Mouse (Mus musculus): ENCODE measurements around the gene Fam104a. TPM values are rescaled to one million over a fixed set of nuclear protein-coding genes. Genes with fewer than 3 reads are reported as not detected.
"Not testable (repeated sequence)": the region's sequence is repeated elsewhere in the genome, so short reads cannot be mapped to it uniquely, and the experiment has no call there.

Fam104a gene
- polyA plus RNA-seq, 1 experiment from 2014 or later = 46.9 TPM

GRCm38 (mm10) chr11:113674595-113674994 lies 9.4 kb downstream of the Fam104a start:
- no peak overlapping the region for H3K4me2 ChIP-seq
- no peaks in the 10 kb centered on the region for H3K27me3 ChIP-seq
- 84% methylated on average over 5 of the region's 5 CpGs for WGBS
- H3K36me3 ChIP-seq = peaks cover 64% of the 10 kb centered on the region
- ATAC-seq (ENCODE audit: low FRiP score) = no peak
- no peaks in the 10 kb centered on the region for H3K9me3 ChIP-seq
- H3K4me3 ChIP-seq = no peak overlapping the region
- H3K9ac ChIP-seq = no peak overlapping the region
- H3K27ac ChIP-seq = no peak overlapping the region
- peaks cover 13% of the 10 kb centered on the region; the same call in 1 of the 2 replicates for H3K4me1 ChIP-seq (replicated peaks)

GRCm38 (mm10) chr11:113673614-113674013 lies 10.3 kb downstream of the Fam104a start:
- H3K4me2 ChIP-seq = no peak overlapping the region
- no peak overlapping the region for H3K4me3 ChIP-seq
- peaks cover 68% of the 10 kb centered on the region for H3K36me3 ChIP-seq
- 93% methylated on average over 4 of the region's 4 CpGs for WGBS
- H3K9ac ChIP-seq = no peak overlapping the region
- no peaks in the 10 kb centered on the region for H3K27me3 ChIP-seq
- no peak overlapping the region for H3K27ac ChIP-seq
- no peaks in the 10 kb centered on the region for H3K9me3 ChIP-seq
- H3K4me1 ChIP-seq (replicated peaks) = peaks cover 8% of the 10 kb centered on the region; the same call in 1 of the 2 replicates
- no peak for ATAC-seq (ENCODE audit: low FRiP score)

DNA sequence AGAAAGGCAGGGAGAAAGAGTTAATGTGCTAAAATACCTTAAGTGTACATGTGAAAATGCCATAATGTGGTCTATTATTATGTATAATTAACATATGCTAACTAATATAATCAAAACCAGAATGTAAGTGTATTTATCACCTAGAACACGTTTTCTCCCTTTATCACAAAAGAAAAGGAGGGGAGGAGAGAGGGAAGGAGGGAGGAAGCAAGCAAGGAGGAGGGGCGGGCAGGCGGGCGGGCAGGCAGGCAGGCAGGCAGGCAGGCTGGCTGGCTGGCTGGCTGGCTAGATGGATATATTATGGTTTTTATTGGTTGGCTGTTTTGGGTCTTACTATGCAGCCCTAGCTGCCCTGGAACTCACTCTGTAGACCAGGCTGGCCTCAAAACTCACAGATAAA lies 14.2 kb downstream of the Fam104a start:
- no peak overlapping the region for H3K4me2 ChIP-seq
- no peak overlapping the region for H3K27ac ChIP-seq
- H3K4me1 ChIP-seq (replicated peaks) = peaks cover 15% of the 10 kb centered on the region; the same call in 1 of the 2 replicates
- no peak for ATAC-seq (ENCODE audit: low FRiP score)
- H3K36me3 ChIP-seq = peaks cover 52% of the 10 kb centered on the region
- no peak overlapping the region for H3K9ac ChIP-seq
- H3K27me3 ChIP-seq = no peaks in the 10 kb centered on the region
- H3K9me3 ChIP-seq = no peaks in the 10 kb centered on the region
- WGBS = 85% methylated on average over 4 of the region's 4 CpGs
- H3K4me3 ChIP-seq = no peak overlapping the region

DNA sequence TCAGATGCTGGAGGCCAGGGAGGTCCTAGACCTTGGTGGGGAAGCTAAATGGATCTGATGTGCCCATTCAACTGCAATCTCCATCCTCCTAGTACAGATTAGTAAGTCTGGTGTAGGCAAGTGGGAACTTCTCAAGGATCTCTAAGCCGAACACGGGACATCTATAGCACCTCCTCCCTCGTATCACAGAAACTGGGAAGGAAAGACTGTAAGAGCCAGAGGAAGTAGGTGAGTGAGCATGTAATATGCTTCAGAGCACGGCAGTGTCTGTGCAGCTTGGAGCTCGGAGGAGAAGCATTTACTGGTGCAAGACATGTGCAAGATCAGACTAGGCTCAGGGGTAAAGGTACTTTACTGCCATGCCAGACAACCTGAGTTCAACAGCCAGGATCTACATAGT lies 15.1 kb downstream of the Fam104a start:
- Histone ChIP-seq H3K27me3 (no peaks in the 10 kb centered on the region), H3K27ac (no peak overlapping the region), H3K9me3 (no peaks in the 10 kb centered on the region), H3K36me3 (peaks cover 52% of the 10 kb centered on the region), H3K4me2 (no peak overlapping the region), H3K9ac (no peak overlapping the region), H3K4me3 (no peak overlapping the region), H3K4me1 (replicated peaks) (peaks cover 15% of the 10 kb centered on the region; the same call in 1 of the 2 replicates)
- WGBS = 93% methylated on average over 5 of the region's 5 CpGs
- ATAC-seq (ENCODE audit: low FRiP score) = no peak

DNA sequence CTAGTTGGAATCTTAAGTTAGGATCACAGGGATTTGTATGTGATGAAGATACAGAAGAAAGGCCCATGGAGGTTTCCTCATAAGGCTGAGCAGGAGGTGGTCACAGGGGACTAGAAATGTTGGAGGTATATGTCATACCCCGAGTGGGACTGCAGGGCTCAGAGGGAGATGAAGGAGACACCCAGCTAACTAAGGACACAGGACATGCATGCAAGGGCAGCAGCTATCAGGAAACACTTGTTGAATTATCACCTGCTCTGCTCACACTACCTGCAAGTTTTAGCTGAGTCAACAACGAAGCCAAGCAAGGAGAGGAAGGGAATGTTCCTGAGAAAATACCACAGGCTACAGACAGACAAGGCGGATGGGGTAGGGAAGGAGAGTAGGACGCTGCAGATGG lies 16.3 kb downstream of the Fam104a start:
- Histone ChIP-seq H3K4me2 (no peak overlapping the region), H3K9me3 (no peaks in the 10 kb centered on the region), H3K4me3 (no peak overlapping the region), H3K4me1 (replicated peaks) (peaks cover 15% of the 10 kb centered on the region; the same call in 1 of the 2 replicates), H3K36me3 (peaks cover 51% of the 10 kb centered on the region), H3K27me3 (no peaks in the 10 kb centered on the region), H3K9ac (no peak overlapping the region), H3K27ac (no peak overlapping the region)
- 83% methylated on average over 4 of the region's 4 CpGs for WGBS
- ATAC-seq (ENCODE audit: low FRiP score) = no peak

DNA sequence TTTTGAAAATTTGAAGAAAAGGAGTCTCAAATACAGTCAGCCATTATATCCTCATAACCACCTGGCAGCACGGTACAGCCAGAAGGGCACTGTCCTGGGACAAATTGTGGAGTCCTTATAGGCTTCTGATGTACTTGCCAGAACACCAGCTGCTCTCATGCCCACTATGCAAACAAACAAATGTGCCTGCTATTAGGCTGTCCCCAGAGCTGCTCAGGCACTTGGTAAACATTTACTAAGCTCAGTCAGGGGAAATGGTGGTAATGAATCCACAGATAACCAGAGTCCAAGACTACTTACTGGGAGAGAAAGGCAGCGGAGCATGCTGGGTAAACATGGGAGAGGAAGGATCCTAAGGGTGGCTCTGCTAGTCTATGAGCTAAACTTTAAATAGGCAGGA lies 16.8 kb downstream of the Fam104a start:
- peaks cover 51% of the 10 kb centered on the region for H3K36me3 ChIP-seq
- no peak for ATAC-seq (ENCODE audit: low FRiP score)
- 68% methylated on average over 2 of the region's 2 CpGs for WGBS
- H3K4me1 ChIP-seq (replicated peaks) = peaks cover 15% of the 10 kb centered on the region; the same call in 1 of the 2 replicates
- no peaks in the 10 kb centered on the region for H3K27me3 ChIP-seq
- 0 out of 2 replicates have a peak overlapping the region, but pooled peaks have one; percentile 30 for H3K27ac ChIP-seq
- H3K4me3 ChIP-seq = no peak overlapping the region
- no peak overlapping the region for H3K4me2 ChIP-seq
- no peaks in the 10 kb centered on the region for H3K9me3 ChIP-seq
- H3K9ac ChIP-seq = no peak overlapping the region

DNA sequence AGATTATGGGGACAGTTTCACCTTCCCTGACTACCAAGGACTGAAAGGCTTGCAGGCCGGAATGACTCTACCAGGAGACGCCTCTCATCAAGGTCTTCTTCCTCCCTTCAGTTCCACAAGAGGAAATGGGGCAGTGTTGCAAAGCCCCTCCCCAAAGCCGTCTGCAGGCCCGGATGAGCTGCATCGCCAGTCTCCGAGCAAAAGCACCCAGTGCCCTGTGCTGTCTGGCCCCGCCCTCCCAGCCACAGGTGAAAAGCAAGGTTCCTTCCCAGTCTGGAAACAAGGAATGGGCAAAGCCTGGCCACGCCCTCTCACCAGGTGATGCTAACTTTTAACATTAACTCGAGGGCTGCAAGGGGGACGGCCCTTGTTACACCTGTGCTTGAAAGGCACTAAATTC lies 17.3 kb downstream of the Fam104a start:
- no peak for ATAC-seq (ENCODE audit: low FRiP score)
- 70% methylated on average over 10 of the region's 10 CpGs for WGBS
- Histone ChIP-seq H3K36me3 (peaks cover 54% of the 10 kb centered on the region), H3K4me3 (no peak overlapping the region), H3K4me2 (no peak overlapping the region), H3K9me3 (no peaks in the 10 kb centered on the region), H3K27me3 (no peaks in the 10 kb centered on the region), H3K4me1 (replicated peaks) (peaks cover 15% of the 10 kb centered on the region; the same call in 1 of the 2 replicates), H3K9ac (no peak overlapping the region), H3K27ac (0 out of 2 replicates have a peak overlapping the region, but pooled peaks have one; percentile 30)

DNA sequence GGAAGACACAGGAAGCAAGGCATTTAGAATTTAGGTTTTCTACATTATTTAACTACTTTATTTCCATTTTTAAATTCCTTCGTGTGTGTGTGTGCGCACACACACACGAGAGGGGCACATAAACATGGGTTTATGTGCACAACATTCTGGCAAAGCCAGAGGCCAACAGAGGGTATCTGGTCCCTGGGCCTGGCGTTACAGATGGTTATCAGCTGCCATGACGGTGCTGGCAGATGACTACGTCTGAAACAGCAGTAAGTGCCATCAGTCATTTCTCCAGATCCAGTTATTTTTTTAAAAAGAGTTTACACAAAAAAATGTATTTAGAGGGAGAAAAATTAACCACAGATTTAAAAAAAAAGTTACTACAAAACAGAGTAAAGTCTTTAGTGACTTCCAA lies 17.8 kb downstream of the Fam104a start:
- Histone ChIP-seq H3K4me3 (no peak overlapping the region), H3K9me3 (no peaks in the 10 kb centered on the region), H3K27ac (no peak overlapping the region), H3K4me2 (no peak overlapping the region), H3K4me1 (replicated peaks) (peaks cover 15% of the 10 kb centered on the region; the same call in 1 of the 2 replicates), H3K9ac (no peak overlapping the region), H3K36me3 (peaks cover 54% of the 10 kb centered on the region), H3K27me3 (no peaks in the 10 kb centered on the region)
- 82% methylated on average over 6 of the region's 6 CpGs for WGBS
- ATAC-seq (ENCODE audit: low FRiP score) = no peak

DNA sequence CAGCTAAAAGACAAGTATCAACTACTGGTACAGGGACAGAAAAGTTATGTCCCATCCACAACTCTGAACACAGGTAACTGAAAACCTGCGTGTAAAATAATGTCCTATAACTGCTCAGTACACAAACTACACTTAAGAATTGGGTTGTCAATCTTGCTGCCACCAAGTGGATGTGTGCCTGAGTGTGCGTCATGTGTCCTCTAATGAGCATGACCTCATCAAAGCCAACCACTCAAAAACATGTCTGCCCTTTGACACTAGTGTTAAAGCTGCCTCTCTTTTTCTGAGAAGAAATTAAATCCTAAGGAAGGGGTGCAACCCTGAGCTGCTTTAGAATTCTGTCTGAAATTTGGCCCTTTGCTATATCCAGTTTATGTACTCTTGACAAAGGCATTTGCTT lies 19.7 kb downstream of the Fam104a start:
- H3K27ac ChIP-seq = no peak overlapping the region
- H3K4me3 ChIP-seq = no peak overlapping the region
- ATAC-seq (ENCODE audit: low FRiP score) = no peak
- H3K4me2 ChIP-seq = no peak overlapping the region
- no peaks in the 10 kb centered on the region for H3K27me3 ChIP-seq
- H3K9ac ChIP-seq = no peak overlapping the region
- H3K4me1 ChIP-seq (replicated peaks) = peaks cover 15% of the 10 kb centered on the region; the same call in 1 of the 2 replicates
- H3K9me3 ChIP-seq = no peaks in the 10 kb centered on the region
- peaks cover 60% of the 10 kb centered on the region for H3K36me3 ChIP-seq
- 78% methylated on average over 2 of the region's 2 CpGs for WGBS

- Histone ChIP-seq H3K9me3 (no peaks in the 10 kb centered on the region), H3K9ac (no peak overlapping the region), H3K4me2 (no peak overlapping the region), H3K27ac (no peak overlapping the region), H3K4me1 (replicated peaks) (peaks cover 9% of the 10 kb centered on the region), H3K36me3 (peaks cover 74% of the 10 kb centered on the region), H3K27me3 (no peaks in the 10 kb centered on the region), H3K4me3 (no peak overlapping the region)
- no peak for ATAC-seq (ENCODE audit: low FRiP score)
- 91% methylated on average over 18 of the region's 18 CpGs for WGBS
Measured at GRCm38 (mm10) chr11:113661835-113662351, 22.1 kb downstream of the Fam104a start.

- no peak overlapping the region for H3K9ac ChIP-seq
- no peaks in the 10 kb centered on the region for H3K9me3 ChIP-seq
- H3K4me3 ChIP-seq = no peak overlapping the region
- no peaks in the 10 kb centered on the region for H3K27me3 ChIP-seq
- WGBS = 93% methylated on average over 11 of the region's 11 CpGs
- peaks cover 14% of the 10 kb centered on the region for H3K4me1 ChIP-seq (replicated peaks)
- H3K36me3 ChIP-seq = peaks cover 83% of the 10 kb centered on the region
- ATAC-seq (ENCODE audit: low FRiP score) = no peak
- no peak overlapping the region for H3K27ac ChIP-seq
- no peak overlapping the region for H3K4me2 ChIP-seq
Measured at GRCm38 (mm10) chr11:113660940-113661339, 23.0 kb downstream of the Fam104a start.

DNA sequence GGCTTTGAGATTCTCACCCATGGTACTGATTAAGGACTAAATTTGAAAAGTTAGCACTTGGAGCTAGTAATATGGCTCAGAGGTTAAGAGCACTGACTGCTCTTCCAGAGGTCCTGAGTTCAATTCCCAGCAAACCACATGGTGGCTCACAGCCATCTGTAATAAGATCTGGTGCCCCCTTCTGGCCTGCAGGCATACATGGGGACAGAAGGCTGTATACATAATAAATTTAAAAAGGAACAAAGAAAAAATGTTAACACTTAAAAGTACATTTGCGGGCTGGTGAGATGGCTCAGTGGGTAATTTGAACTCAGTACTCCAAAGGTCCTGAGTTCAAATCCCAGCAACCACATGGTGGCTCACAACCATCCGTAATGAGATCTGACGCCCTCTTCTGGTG lies 23.7 kb downstream of the Fam104a start:
- not testable (repeated sequence) for H3K4me3 ChIP-seq; H3K4me2 ChIP-seq; H3K9ac ChIP-seq; H3K27me3 ChIP-seq; ATAC-seq (ENCODE audit: low FRiP score); H3K9me3 ChIP-seq; H3K27ac ChIP-seq
- peaks cover 15% of the 10 kb centered on the region for H3K4me1 ChIP-seq (replicated peaks)
- H3K36me3 ChIP-seq = peaks cover 90% of the 10 kb centered on the region
- 92% methylated on average over 3 of the region's 3 CpGs for WGBS

GRCm38 (mm10) chr11:113658763-113659162 lies 25.2 kb downstream of the Fam104a start:
- H3K9ac ChIP-seq = no peak overlapping the region
- ATAC-seq (ENCODE audit: low FRiP score) = no peak
- H3K27ac ChIP-seq = no peak overlapping the region
- H3K36me3 ChIP-seq = peaks cover 97% of the 10 kb centered on the region
- no peaks in the 10 kb centered on the region for H3K27me3 ChIP-seq
- H3K4me3 ChIP-seq = no peak overlapping the region
- 93% methylated on average over 4 of the region's 4 CpGs for WGBS
- peaks cover 20% of the 10 kb centered on the region for H3K4me1 ChIP-seq (replicated peaks)
- H3K4me2 ChIP-seq = no peak overlapping the region
- no peaks in the 10 kb centered on the region for H3K9me3 ChIP-seq

Data from hindbrain, embryonic 13.5 days (tissue).